Mouse (Mus musculus): ENCODE results near the gene Amotl1.
A peak's percentile ranks its signal among the peaks of the same experiment; 100 is the strongest.

Gene Amotl1

DNA sequence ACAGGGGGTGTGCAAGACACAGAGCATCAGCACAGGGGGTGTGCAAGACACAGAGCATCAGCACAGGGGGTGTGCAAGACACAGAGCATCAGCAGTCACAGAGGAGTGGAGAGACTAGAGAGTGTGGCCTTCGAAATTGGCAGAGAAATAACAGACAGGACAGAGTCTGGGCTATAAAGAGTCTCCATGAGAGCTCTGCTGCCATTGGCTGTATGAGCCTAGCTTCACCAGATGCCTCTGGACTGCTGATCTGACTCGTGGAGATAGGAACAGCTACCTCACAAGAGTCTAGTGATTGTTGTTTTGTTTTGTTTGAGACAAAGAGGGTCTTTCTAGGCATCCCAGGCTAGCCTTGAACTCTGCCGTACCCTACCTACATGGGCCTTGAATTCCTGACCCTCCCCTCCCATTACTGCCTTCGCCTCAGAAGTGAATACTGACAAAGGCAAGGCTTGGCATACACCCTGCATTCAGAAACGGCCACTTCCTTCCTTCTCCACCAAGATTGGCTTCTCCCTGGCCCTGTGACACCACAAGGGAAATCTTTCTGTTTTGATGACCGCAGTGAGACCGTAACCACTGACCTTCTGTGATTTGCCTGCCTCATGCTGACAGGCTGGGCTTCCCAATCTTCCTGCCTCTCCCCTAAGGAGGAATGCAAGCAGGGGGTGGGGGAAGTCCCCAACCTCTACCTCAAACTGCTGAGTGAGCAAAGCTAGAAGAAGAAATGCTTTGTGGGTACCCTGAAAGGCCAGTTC, 3.4 kb downstream of the Amotl1 start:
- no peak for DNase-seq (ENCODE audit: low spot score in 2 of 2)

DNA sequence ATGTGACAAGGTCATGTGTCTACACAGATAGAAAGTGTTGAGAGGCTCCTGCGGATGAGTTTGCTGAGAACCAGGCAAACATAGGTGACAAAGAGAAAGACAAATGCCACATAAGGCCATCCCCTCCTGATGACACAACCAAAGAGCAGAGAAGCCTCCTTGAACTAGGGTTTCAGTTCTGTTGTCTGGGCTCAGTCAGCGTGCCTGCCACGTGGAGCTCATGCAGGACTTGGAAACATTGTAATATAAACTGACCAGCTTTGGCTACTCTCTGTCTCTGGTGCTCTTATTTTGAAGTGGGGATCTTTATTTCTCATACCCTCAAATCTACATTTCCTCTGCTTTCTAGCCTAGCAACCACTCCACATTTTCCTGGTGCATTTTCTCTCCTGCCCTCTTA, 8.6 kb downstream of the Amotl1 start:
- DNase-seq (ENCODE audit: low spot score in 2 of 2): no peak

DNA sequence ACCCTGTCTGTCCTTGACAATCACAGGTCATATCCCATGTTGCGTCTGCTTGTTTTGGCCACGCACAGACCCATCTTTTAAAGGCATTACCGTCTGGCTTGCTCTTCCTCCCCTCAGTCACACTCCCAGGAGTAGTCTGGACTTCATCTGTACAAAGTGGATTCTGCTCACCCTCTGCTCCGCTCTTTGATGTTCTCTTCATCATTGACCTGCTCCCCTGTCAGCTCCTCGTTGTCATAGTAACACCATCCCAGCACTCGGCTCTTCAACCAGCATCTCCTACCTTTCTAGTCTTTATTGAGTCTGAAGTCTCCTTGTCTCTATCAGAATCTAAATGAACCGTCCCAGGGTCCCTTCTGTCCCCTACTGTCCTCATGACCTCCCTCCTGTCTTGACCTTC, 9.3 kb downstream of the Amotl1 start:
- DNase-seq (ENCODE audit: low spot score in 2 of 2): no peak

DNA sequence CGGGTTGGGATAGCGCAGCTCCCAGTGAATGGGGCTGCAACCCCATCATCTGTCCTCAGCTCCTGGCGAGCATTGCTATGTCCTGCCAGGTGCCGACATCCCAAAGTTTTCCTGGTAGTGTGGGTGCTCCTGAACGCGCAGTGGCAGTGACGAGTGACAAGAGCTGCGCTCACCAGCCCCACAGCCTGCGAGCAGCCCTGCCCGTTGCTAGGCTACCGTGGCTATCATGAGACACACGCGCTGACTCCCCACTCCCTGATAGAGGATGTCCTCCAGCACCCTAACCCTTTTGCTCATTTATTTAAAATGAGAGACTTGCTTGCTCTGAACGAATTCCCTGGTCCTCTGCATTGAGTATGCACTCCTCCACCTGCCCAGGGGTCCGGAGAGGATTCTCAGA, 10.7 kb downstream of the Amotl1 start:
- no peak for DNase-seq (ENCODE audit: low spot score in 2 of 2)

DNA sequence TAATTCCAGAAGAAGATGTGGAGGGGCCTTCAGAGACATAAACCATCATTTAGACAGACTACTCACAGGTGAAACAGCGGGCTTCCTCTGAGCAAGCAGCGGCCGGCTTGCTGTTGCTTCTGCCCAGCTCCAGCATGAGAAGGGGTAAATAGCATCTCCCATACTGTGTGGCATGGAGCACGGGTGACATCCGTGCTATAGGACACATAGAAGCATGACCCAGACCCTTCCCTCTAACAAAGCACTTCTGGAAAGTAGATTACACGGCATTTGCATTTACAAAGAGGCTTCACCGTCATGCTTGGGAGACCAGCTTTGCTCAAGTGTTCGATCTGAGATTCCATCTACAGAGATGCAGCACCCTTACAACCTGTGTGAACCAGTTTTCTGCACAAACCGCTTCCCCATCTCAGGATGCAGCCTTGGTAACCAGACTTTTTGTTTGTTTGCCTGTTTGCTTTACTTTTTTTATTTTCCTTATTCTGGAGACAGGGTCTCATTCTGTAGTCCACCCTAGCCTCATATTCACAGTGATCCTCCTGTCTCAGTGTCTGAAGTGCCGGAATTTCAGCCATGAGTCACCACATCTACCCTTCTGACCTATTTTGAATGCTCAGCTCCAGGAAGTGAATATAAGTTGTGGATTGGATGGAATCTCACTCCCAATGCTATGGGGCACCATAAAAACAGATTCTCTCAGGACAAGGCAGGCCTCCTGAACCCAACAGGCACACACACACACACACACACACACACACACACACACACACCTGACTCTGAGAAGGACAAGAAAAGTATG, 12.3 kb downstream of the Amotl1 start:
- no peak for DNase-seq (ENCODE audit: low spot score in 2 of 2)

DNA sequence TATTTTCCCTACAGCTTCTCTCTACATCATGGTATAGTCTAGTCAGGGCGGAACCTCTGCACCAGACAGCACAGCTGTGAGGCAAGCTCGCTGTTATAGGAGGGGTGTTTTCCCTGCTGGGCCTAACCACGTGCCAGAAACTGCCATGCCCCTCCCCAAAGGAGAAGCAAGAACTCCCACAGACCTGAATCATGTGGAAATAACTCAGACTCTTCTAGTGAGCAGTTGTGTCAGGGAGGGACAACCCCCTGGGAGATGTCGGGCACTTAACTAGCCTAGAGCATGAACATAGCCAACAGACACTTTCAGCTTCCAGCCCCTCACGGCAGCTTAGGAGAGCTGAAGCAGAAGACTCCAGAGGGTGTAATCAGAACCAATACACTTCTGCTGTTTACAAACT, 13.1 kb downstream of the Amotl1 start:
- peak in 1 of 2 experiments; percentile 31 for DNase-seq (ENCODE audit: low spot score in 2 of 2)

DNA sequence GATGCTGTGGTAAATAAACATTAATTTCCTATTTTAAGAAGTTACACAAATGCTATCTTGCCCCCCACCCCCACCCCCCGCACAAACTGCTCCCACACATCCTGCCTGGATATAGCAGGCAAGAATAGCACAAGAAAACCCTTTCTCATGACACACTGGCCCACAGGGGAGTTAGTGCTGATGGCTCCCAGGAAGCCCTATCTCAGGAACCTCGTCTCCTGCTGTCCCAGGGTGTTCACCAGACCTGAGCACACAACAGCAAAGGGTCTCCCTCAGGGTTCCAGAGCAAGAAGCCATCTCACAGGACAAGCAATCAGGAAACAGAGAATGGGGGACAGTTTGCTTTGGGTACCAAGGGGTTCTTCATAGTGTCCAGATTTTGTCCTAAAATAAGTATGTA, 17.3 kb downstream of the Amotl1 start:
- no peak for DNase-seq (ENCODE audit: low spot score in 2 of 2)

DNA sequence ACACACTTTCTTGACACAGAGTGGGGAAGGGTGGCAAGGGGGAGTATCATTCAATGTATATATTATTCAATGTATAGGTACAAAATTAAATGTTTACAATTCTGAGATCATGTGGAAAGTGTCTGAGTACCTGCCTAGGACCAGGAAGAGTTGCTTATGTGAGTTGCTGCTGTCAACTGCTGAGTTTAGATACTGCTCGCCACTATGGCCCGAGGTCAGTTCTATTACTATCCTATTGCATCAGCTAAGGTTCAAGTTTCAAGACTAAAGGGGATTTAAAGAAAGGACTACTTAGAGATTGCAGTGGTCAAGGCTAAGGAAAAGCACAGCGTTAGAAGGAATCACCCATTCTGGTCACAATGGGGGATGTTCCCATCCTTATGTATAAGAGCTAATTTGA, 18.9 kb downstream of the Amotl1 start:
- DNase-seq (ENCODE audit: low spot score in 2 of 2): no peak

DNA sequence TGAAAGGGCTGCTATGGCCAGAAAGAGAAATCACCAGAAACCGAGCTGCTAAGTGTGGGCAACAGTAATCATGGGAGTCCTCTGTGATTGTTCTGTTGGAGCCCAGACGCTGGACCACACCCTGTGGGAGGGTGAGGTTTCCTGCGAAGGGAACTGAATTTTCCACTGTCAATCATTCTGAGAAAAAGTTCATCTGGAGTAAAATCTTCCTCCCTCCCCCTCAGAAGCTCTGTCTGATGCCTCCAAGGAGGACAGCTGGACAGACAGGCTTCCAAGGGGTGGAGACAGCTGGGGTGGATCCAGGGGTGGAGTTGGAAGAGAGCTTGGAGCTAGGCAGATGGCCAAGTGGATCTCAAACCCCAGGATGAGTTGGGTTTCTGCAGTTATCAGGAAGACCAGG, 19.8 kb downstream of the Amotl1 start:
- peak; percentile 38 to 78 for DNase-seq (ENCODE audit: low spot score in 2 of 2)

DNA sequence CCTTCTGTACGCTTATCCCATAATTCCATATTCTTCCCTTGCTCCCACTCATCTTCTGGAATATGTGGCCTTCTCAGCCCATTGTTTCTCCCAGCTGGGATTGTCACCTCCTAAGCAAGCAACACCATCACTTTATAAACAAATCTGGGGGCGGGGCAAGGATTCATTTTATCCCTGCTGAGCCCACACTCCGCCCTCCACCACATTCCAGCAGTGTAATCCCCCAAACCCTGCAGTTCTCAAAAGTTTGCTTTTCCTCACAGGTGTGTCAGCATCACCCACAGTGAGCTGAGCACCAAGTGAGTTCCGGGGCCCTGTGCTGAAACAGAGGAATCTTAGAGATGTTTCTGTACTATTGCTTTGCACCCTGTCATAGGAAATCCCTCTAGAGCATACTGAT, 20.9 kb downstream of the Amotl1 start:
- no peak for DNase-seq (ENCODE audit: low spot score in 2 of 2)

DNA sequence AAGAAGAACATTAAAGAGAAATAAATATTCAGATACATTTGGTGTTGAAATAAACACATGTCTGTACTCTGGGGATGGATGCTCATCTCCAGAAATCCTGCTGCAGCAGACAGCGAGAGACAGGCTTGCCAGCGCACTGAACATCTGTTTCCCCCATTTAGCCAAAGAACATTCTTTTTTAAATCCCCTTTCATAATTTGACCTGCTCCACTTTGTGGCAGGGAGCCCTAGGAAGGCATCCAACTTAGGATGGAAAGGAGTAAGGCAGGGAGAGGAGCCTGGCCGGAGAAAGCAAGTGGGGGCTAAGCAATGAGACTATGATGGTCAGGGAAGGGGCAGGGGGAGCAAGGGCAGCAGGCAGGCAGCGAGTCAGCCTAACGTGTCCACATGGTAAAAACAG, 21.6 kb downstream of the Amotl1 start:
- DNase-seq (ENCODE audit: low spot score in 2 of 2): no peak

DNA sequence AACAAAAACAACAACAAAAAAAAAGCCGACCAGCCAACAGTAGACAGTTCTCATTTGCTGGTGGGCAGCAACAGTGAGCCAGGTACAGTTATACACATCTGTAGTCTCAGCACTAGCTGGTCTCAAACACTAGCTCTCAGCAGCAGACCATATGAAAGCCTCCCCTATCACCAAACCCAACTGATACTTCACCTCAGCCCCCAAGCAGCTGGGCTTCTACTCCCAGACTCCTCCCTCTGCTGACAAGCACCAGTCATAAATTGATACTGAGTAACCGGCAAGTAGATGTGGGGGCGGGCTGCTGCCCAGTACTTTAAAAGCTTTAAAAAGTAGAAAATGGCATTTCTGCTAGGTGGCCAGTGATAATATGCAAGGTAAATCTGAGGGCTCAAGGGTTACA, 22.0 kb downstream of the Amotl1 start:
- no peak for DNase-seq (ENCODE audit: low spot score in 2 of 2)

DNA sequence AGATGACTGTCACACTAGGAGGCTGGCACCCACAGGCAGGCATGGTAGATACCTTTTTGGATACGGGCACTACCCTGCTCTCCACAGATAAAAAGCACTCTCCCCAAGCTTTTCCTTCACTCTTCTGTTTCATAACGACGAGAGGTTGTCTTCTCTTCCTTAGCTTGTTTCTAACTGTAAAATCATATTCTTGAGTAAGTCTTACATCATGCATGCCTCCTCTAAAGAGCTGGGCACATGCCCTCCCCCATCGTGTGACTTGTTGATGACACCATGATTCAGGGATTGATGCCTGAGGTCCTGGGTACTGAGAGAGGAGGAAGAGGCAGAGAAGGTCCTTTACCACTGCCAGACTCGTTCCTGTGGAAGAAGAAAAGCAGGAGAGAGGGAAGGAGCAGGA, 24.7 kb downstream of the Amotl1 start:
- no peak for DNase-seq (ENCODE audit: low spot score in 2 of 2)

DNA sequence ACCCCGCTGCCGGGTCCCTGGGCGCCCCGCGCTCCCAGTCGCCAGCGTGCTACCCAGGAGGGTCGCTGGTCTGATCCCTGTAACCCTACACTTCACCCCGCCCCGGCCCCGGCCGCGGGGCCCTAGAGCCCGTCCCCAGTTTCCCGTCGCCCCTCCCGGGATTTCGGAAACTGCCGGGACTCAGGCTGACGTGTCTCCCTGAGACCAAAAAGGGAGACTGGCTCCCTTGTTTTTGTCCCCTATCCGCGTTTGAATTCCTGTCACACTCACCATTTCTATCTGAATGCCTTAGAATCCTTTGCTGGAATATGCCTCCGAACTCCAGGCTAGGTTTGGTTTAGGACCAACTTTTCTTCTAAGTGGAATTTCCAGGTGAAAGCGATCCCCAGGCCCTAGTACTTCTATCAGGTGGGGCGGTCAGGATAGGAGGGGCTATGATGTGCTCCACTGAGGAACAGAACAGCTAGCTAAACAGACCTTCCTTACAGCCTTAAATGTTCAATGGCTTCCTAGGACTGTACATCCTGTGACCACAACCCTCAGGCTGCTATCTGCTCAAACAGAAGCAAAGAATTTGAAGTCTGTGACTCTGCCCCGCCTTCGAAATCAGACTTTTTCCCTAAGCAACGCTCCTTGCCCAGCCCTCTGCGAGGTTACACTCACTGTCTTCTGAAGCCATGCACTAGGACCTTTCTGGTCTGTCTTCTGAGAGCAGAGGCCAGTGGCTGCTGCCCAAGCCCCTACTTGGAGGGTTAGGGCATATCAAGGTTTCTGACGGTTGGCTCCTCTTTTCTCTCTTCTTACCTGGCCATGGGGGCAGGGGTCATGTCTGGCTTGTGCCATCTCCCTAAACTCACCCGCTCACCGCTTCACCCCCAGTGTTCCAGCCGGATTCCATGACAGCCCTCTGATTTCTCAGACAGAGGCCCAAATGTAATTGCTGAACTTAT, 29.6 kb downstream of the Amotl1 start:
- peak; percentile 41 to 42 for DNase-seq (ENCODE audit: low spot score in 2 of 2)

DNA sequence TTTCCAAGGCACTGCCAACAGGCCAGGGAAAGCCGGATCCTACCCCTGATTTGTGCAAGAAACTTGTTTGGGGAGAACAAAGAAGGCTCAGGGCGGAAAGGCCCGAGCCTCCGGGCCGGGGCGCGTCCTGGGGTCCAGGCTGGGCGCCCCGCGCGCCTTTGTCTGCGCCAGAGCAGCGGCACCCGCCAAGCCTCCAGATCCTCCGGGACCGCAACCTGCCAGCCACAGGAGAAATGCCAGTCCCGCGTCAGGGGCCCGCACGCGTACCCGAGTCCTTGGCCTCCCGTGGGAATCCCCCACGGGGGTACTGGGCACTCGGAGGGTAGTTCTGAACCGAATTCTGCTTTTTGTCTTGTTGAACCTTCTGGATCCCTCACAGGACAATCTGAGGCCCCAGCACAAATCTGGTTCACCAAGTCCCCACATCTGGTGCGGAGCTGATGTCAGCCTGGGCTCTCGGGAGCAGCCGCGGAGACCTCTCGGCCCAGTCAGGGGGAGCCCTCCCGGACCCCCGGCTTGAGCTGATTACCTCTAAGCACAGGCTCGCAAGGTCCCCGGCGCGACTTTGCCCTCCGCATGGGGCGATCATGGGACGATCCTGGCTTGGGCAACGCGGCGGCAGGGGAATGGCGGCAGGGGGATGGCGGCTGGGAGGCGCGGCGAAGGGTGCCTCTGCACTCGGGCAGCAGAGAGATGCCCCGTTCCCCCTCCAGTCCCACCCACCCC, 30.5 kb downstream of the Amotl1 start:
- peak in 1 of 2 experiments; percentile 61 for DNase-seq (ENCODE audit: low spot score in 2 of 2)

DNA sequence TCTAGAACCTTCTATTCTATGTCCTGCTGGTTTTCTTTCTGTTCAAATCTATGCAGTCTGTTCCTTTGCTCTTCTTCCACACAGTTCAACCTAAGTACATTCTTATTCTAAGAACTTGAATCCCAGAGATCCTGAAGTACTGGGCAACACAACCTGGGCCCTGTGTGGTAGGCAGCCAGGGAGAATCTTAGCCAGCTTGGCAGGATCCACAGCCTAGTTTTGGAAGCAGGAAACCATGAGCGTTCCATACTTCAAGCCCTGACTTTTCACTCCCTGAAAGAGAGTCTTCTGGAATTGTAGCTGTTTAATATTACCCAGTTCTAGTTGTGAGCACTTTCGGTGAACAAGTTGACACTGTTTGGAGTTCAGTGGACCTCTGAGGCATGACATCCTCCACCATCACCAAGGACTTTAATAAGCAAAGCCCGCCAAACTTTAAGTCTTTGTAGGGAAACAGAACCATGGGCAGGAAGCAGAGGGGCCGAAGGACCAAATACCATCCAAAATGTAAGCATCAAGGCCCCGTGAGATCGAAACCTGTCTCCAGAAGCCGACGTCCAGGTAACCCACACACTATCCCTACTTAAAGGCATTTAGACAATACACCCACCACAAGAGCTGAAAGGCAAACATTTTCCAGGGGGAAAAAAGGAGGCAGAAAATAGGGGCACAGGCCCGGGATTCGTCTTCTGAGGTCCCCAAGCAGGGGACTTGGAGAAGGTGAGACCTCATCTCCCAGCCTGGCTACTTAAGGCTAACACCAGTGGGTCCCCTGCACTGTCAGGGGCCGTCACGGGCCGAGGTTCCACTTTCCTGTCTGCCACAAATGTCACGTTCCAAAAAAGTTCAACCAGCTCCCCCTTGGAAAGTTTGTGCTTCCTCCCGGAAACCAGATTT, 31.3 kb downstream of the Amotl1 start:
- no peak for DNase-seq (ENCODE audit: low spot score in 2 of 2)

DNA sequence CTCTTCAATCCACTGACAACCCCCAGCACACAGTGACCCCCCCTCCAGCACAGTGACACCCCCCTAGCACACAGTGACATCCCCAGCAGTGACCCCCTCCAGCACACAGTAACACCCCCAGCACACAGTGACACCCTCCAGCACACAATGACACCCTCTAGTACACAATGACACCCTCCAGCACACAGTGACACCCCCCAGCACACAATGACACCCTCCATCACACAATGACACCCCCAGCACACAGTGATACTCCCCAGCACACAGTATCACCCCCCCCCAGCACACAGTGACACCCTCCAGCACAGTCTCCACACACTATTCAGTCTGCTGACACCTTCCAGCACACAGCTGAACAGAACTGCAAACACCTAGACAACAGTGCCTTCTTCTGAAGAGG, 32.3 kb downstream of the Amotl1 start:
- no peak for DNase-seq (ENCODE audit: low spot score in 2 of 2)

DNA sequence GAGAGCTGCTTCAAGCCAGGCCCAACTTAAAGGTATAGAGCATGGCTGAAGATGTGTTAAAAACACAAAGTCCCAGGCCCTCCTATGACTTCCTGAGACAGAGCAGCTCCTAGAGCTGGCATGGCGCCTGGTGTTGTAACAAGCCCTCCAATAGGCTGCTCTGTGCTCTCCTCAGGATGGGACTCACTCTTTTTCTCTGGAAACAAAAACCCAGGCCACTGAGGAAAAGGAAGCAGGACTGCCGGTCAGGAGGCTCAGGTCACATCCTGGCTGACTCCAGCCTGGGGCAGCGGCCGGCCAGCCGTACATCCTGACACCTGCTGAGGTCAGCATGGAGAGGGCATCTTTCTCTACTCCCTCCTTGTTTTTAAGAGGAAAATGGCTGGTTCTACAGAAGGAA, 36.3 kb downstream of the Amotl1 start:
- no peak for DNase-seq (ENCODE audit: low spot score in 2 of 2)

DNA sequence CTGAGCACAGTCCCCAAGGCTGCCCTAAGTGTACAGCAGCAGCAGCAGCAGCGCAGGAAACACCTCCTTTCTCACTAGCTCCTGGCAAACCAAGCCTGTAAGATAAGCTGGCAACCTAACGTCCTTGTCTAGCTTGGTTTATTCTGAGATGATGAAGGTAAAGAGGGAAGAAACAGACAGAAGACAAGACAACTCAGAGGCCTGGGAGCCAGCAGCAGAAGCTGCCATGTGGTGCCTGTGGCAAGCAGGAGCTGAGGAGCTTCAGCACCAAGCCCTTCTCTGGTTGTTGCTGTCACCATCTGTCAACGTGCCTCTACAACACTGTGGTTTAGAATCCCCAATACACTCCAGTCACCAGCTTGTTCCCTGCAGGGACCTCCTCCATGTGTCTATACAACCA, 37.4 kb downstream of the Amotl1 start:
- no peak for DNase-seq (ENCODE audit: low spot score in 2 of 2)

DNA sequence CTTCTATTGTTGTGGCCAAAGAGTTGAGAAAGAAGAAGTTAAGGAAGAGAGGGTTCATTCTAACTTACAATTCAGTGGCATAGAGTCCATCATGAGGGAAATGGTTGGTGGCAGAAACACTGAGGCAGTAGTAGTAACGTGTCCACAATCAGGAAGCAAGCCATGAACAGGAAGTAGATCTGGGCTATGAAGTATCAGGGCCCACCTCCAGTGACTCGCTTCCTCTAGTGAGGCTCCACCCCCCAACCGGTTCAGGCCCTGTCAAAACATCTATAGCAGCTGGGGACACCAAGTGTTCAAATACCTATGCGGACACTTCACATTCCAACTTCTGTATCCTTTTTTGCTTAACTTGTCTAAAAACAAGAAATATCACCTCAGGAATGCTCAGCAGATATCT, 38.9 kb downstream of the Amotl1 start:
- DNase-seq (ENCODE audit: low spot score in 2 of 2): no peak

DNA sequence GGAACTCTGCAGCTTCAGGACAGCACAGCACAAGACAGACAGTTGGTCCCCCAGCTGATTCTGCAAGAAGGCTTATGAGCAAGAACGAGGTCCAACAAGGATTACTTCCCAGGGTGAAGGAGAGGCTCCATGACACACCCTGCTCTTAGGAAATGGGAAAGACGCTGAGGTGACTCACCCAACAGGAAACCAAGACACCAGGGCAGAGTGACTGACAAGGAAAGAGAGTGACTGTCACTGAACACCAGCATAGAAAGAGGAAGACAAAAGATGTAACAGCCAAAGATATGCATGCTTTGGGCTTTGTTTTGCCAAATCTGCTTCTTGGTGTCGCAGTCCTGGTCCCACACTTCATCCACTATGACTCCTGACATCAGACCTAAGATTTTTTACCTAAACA, 40.5 kb downstream of the Amotl1 start:
- no peak for DNase-seq (ENCODE audit: low spot score in 2 of 2)
